ENCODE assay signal across 7 mouse cellular contexts in the genomic region with DNA sequence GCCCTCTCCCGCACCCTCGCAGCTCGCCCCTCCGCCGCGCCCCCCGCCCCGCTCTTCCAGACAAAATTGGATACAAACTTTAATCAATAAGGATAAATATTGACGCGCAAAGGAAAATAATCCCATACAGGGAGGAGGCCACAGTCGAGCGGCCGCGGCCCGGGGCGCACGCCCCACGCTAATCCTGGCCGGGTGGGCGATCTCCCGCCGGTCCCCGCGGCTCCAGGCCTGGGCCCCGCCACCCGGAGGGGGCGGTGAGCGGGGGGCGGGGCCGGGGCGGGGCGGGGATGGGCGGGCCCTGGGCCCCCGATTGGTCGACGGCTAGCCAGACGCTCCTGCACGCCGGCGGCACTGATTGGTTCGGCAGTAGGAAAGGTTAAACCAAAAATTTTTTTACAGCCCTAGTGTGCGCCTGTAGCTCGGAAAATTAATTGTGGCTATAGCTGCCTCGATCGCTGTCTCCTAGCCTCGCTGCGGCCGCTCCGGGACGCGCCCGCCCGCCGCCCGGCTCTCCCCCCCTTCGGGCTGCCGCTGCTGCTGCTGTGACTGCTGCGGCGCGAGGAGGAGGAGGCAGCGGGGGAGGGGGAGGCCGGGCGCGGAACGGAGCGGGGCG. TPM values are rescaled to one million over a fixed set of nuclear protein-coding genes. Genes with fewer than 3 reads are reported as not detected.
DNase-seq lines count a peak whose midpoint lies in the region; ATAC-seq and TF ChIP-seq lines count a peak whose summit lies in the region.

No protein-coding gene starts in this region.

- peak overlapping the region; percentile 44 for H3K9ac ChIP-seq in ES-E14 (ENCODE audit: insufficient read depth, low read depth, low read length, poor library complexity, severe bottlenecking)
- peak overlapping the region; percentile 99 for H3K9ac ChIP-seq in forebrain, postnatal 0 days
- H3K9ac ChIP-seq in midbrain, postnatal 0 days (replicated peaks; ENCODE audit: low read length, poor library complexity, severe bottlenecking) = no peak overlapping the region

- peak; percentile 93 for ATAC-seq in forebrain, postnatal 0 days
- no peak for ATAC-seq in midbrain, postnatal 0 days (ENCODE audit: low FRiP score)

- H3K4me2 ChIP-seq in forebrain, postnatal 0 days (ENCODE audit: low read depth) = peak overlapping the region; percentile 70
- H3K4me2 ChIP-seq in midbrain, postnatal 0 days (ENCODE audit: low read depth, low read length, poor library complexity, severe bottlenecking) = peak overlapping the region; percentile 12; the same call in 1 of the 2 replicates

- no peaks in the 10 kb centered on the region for H3K9me3 ChIP-seq in E14TG2a.4 (ENCODE audit: low read length)
- no peaks in the 10 kb centered on the region for H3K9me3 ChIP-seq in ES-E14 (ENCODE audit: control insufficient read depth, insufficient read depth, low read depth, low read length)
- H3K9me3 ChIP-seq in forebrain, postnatal 0 days (ENCODE audit: low read length) = no peaks in the 10 kb centered on the region
- no peaks in the 10 kb centered on the region for H3K9me3 ChIP-seq in midbrain, postnatal 0 days (ENCODE audit: low read length)

- H3K36me3 ChIP-seq in E14TG2a.4 (ENCODE audit: insufficient read depth, low read length) = no peaks in the 10 kb centered on the region
- H3K36me3 ChIP-seq in ES-E14 (ENCODE audit: control insufficient read depth, insufficient read depth, low read length, poor library complexity, severe bottlenecking) = no peaks in the 10 kb centered on the region
- H3K36me3 ChIP-seq in forebrain, postnatal 0 days (ENCODE audit: insufficient read depth) = peaks cover 9% of the 10 kb centered on the region
- no peaks in the 10 kb centered on the region for H3K36me3 ChIP-seq in midbrain, postnatal 0 days (ENCODE audit: insufficient read depth, low read length)

- H3K4me1 ChIP-seq in E14TG2a.4 (replicated peaks; ENCODE audit: low read depth, low read length) (peaks cover 20% of the 10 kb centered on the region), ES-E14 (ENCODE audit: control insufficient read depth in 2 of 2, insufficient read depth in 2 of 2, low read length in 2 of 2, poor library complexity in 1 of 2) (no peaks in the 10 kb centered on the region)
- 0 out of 2 replicates have a peak, but pooled peaks cover 13% of the 10 kb centered on the region for H3K4me1 ChIP-seq in forebrain, postnatal 0 days (ENCODE audit: insufficient read depth)
- no peaks in the 10 kb centered on the region for H3K4me1 ChIP-seq in midbrain, postnatal 0 days (ENCODE audit: insufficient read depth, low read length)

- in situ Hi-C loops in ES-E14 (cut with MboI; ENCODE audit: low sequenced_read_pairs in 2 of 2, unreplicated experiment in 2 of 2) = no loop called here

- intact Hi-C loops in left cerebral cortex, adult 2 months (cut with DNase I) = loop anchor here (2.0 kb wide), 1 partner anchor 17 kb away; no protein-coding TSS in a partner anchor

- 2% methylated on average over 56 of the region's 67 CpGs for WGBS in forebrain, postnatal 0 days
- under 1% methylated on average over 47 of the region's 67 CpGs for WGBS in midbrain, postnatal 0 days

- H3K27me3 ChIP-seq in E14TG2a.4 (ENCODE audit: insufficient read depth, low read length) = peaks cover 68% of the 10 kb centered on the region
- no peaks in the 10 kb centered on the region for H3K27me3 ChIP-seq in forebrain, postnatal 0 days (ENCODE audit: insufficient read depth, low read length)
- H3K27me3 ChIP-seq in midbrain, postnatal 0 days (ENCODE audit: insufficient read depth, low read length) = peaks cover 63% of the 10 kb centered on the region

- TF ChIP-seq CTCF in E14TG2a.4 (conservative IDR thresholded peaks at IDR 0.05; ENCODE audit: low read length) = no peak
- no peak for TF ChIP-seq CTCF in forebrain, postnatal 0 days (IDR thresholded peaks at IDR 0.05; ENCODE audit: low read depth)
- TF ChIP-seq CTCF in left cerebral cortex, adult 2 months (IDR thresholded peaks at IDR 0.05) = no peak
- no peak for TF ChIP-seq CTCF in midbrain, postnatal 0 days (IDR thresholded peaks at IDR 0.05)

- DNase-seq in ES-E14 (ENCODE audit: low read depth, low spot score) = no peak
- DNase-seq in forebrain, postnatal 0 days = peak; percentile 96
- peak; percentile 87 to 90 for DNase-seq in left cerebral cortex, adult 2 months (ENCODE audit: extremely low spot score in 1 of 2, low spot score in 2 of 2)
- no peak for DNase-seq in midbrain, postnatal 0 days (ENCODE audit: low spot score)
- no peak for DNase-seq in gastrocnemius, adult 8-10 months (ENCODE audit: low spot score in 2 of 2)
- no peak for DNase-seq in adrenal gland, postnatal 25 days

- no peak overlapping the region for H3K27ac ChIP-seq in ES-E14 (ENCODE audit: insufficient read depth, low read depth, low read length, poor library complexity, severe bottlenecking)
- peak overlapping the region; percentile 100 for H3K27ac ChIP-seq in forebrain, postnatal 0 days (ENCODE audit: low read depth, low read length)
- H3K27ac ChIP-seq in left cerebral cortex, adult 2 months = peak overlapping the region; percentile 98
- H3K27ac ChIP-seq in midbrain, postnatal 0 days (ENCODE audit: low read depth, low read length) = no peak overlapping the region

- H3K4me3 ChIP-seq in E14TG2a.4 (replicated peaks; ENCODE audit: low read length) (peak overlapping the region; percentile 81), ES-E14 (ENCODE audit: insufficient read depth in 1 of 2, low read depth in 1 of 2, low read length in 2 of 2, poor library complexity in 1 of 2, severe bottlenecking in 1 of 2) (peak overlapping the region; percentile 82 to 89)
- peak overlapping the region; percentile 83 for H3K4me3 ChIP-seq in forebrain, postnatal 0 days (ENCODE audit: low read depth, low read length)
- H3K4me3 ChIP-seq in left cerebral cortex, adult 2 months = peak overlapping the region; percentile 72
- peak overlapping the region; percentile 12; the same call in 1 of the 2 replicates for H3K4me3 ChIP-seq in midbrain, postnatal 0 days (ENCODE audit: low read depth, low read length)

TF ChIP-seq in ES-E14, 5 proteins besides CTCF, POLR2A, EP300 and RAD21:
- TF ChIP-seq MAFK (IDR thresholded peaks at IDR 0.05; ENCODE audit: insufficient read depth, low read depth, low read length) = no peak

RNA-seq across cellular contexts. Expression of a gene that starts 1.2 kb away (rescaled TPM):
- total RNA-seq in ES-E14 (2012; rRNA removed) = 0.21 and 0.36 TPM in 2 replicates
- total RNA-seq in forebrain, postnatal 0 days (2014; rRNA removed) = 76.5 and 79.4 TPM in 2 replicates
- polyA plus RNA-seq in forebrain, postnatal 0 days (2015; fragmentation: Nextera tagmentation; extraction: Ambion mirVana) = 50.8 and 53.4 TPM in 2 replicates
- 100 to 1,000 TPM; 111 to 112 TPM for total RNA-seq in left cerebral cortex, adult 2 months (2021)
- total RNA-seq in midbrain, postnatal 0 days (2014; rRNA removed) = 0.05 and 1.4 TPM in 2 replicates
- polyA plus RNA-seq in midbrain, postnatal 0 days (2015; fragmentation: Nextera tagmentation; extraction: Ambion mirVana) = 0.15 and 0.77 TPM in 2 replicates
- total RNA-seq in gastrocnemius, adult 8-10 months (2022) = not detected
- not detected in 2 replicates for total RNA-seq in adrenal gland, postnatal 25 days (2021)

RNA-seq across cellular contexts. Expression of a gene that starts 1.3 kb away (rescaled TPM):
- total RNA-seq in ES-E14 (2012; rRNA removed) = not detected in 2 replicates
- total RNA-seq in forebrain, postnatal 0 days (2014; rRNA removed) = 16.1 and 16.8 TPM in 2 replicates
- polyA plus RNA-seq in forebrain, postnatal 0 days (2015; fragmentation: Nextera tagmentation; extraction: Ambion mirVana) = 0.53 and 0.85 TPM in 2 replicates
- total RNA-seq in left cerebral cortex, adult 2 months (2021) = 1 to 10 TPM; 6.9 to 8.6 TPM
- 0.27 TPM in 1 of 2 replicates, not detected in the other for total RNA-seq in midbrain, postnatal 0 days (2014; rRNA removed)
- not detected in 2 replicates for polyA plus RNA-seq in midbrain, postnatal 0 days (2015; fragmentation: Nextera tagmentation; extraction: Ambion mirVana)
- not detected for total RNA-seq in gastrocnemius, adult 8-10 months (2022)
- not detected in 2 replicates for total RNA-seq in adrenal gland, postnatal 25 days (2021)

Comparison
In these comparisons a context has a peak if more than half of its experiments do, and no peak if none do; other contexts are left out.
1. H3K4me3 ChIP-seq: peak in every context shown above with its lines; median percentile 86 in ES-E14; 83 in forebrain, postnatal 0 days; 81 in E14TG2a.4; 72 in left cerebral cortex, adult 2 months; 12 in midbrain, postnatal 0 days.
2. DNase-seq: peak in forebrain, postnatal 0 days (single experiment) and left cerebral cortex, adult 2 months (2 of 2); none in ES-E14 (single experiment), midbrain, postnatal 0 days (single experiment), gastrocnemius, adult 8-10 months (0 of 2) and adrenal gland, postnatal 25 days (single experiment).
3. H3K27ac ChIP-seq: peak in forebrain, postnatal 0 days (single experiment) and left cerebral cortex, adult 2 months (single experiment); none in ES-E14 (single experiment) and midbrain, postnatal 0 days (single experiment).
4. RNA of a gene that starts 1.2 kb away (total RNA-seq): 111 to 112 TPM in left cerebral cortex, adult 2 months and 76.5 to 79.4 TPM in forebrain, postnatal 0 days; 0.05 to 1.4 TPM in midbrain, postnatal 0 days, 0.21 to 0.36 TPM in ES-E14, not detected in gastrocnemius, adult 8-10 months and not detected in adrenal gland, postnatal 25 days; every median in the first group is over 10 times any median in the second.